Mouse (Mus musculus) right cerebral cortex, postnatal 10 days (tissue): ENCODE results near the gene Lrrc61.

Experiments used
- DNase-seq, 2 experiments: peaks; one replicate each; pipeline ENCODE4 v3.0.0; 2021; ENCODE audit warnings: low spot score in 2 of 2

Gene Lrrc61

DNA sequence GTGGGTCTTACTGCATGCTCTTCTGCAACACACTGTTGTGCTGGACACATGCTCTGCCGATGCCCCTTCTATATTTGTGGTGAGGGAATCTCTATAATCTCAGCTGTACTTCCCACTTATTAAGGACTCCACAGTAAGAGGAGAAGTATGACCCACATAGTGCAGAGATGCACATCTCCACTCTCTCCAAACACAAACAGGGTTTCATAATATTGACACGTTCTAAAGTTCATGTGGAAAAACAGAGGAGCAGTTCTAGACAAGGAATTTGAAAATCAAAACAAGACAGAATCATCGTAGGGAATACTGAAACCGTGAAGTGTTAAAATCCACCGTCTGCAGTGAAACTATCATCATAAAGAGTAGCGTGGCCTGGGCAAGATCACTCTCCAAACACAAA, 37.3 kb downstream of the Lrrc61 start:
- DNase-seq = no peak

DNA sequence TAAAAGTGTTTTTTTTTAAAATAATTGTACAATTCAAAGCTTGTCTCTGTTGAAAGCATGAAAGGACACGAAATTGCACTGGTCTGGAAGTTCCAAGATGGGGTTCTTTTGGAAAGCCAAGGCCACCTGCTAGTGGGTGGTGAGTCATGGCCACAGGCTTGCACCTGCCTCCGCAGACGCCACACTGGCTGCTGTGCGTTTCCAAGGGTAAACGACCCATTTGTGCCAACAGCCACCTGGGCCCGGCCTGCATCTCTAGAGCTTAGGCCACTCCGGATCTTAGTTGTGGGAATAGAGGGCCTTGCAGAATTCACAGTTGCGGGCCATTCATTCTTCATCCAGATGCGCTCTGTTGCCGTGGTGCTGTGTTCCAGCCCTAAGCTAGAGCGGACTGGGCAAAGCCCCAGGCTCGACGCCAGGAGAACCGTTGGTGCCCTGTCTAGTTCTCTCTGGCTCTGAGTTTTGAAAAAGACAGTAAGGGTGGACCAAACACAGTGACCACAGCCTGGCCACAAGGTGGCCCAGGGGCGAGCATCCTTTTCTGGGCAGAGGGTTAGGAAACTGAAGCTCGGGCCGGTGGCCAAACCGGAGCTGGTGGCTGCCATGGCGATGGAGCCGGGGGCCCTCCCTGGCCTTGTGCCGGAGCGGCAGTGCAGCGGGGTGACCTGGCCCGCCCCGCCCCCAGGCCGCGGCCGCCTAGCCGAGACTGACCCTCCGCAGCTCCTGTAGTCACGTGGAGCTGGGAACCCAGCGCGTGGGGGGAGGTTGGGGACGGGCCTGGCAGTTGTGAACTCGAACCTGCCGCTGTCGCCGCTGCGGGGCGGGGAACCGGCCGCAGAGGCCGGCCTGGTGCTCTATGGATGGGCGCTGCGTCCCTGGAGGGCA, 38.8 kb downstream of the Lrrc61 start, which contains the start of the genes Repin1 and Gm44965:
TSS of gene Repin1 (plus strand) at position 726 of the 885 bp plus-strand sequence.
TSS of gene Gm44965 (plus strand) at position 784 of the 885 bp plus-strand sequence.
- DNase-seq = peak; percentile 95

DNA sequence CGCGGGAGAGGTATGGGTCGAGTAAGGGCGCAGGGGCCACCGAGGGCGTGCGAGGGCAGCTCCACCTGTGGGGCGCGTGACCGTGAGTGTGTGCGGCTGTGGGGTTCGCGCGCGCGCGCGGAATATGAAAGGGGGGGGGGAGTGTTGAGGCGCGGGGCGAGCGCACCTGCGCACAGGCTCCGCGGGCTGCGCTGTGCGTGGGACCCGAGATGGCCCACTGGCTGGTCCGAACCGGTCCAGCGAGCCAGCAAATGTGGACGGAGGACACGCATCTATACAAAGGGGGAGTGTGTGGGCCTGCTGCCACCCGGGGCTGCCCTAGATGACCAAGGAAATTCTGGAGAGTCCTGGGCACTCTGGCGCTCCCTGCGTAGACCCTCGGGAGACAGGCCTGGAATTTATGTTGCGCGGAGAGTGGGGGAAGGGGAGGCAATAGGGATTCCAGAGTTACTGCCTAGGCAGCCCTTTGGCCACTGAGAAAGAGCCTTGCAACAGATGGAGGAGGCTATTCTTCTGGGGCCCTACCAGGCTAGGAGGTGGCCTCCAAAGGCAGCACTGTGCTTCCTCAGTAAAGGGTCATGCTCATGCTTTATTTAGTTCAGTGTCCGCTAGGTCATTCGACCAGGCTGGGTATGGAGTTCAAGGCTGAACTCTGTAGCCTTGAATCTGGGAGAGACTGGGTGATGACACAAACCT, 39.6 kb downstream of the Lrrc61 start:
- peak; percentile 71 to 77 for DNase-seq

DNA sequence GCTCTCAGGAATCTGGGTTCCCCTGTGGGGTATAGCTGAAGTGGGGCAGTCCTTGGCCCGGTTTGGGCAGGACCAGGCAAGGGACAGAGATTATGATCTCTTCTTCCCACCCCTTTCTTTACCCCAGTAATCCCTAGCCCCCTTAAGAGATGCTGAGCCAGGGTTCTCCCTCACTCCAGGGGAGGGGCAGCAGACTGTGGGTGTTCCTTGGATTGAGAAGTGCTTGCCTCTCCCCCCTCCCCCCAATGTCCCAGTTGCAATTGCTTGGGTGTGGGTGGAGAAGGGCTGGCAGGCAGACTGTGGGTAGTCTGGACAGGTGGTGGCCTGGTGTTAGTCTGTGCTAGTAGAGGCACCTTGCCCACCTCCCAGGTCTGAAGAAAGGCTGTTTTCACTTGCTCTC, 40.7 kb downstream of the Lrrc61 start:
- no peak for DNase-seq

DNA sequence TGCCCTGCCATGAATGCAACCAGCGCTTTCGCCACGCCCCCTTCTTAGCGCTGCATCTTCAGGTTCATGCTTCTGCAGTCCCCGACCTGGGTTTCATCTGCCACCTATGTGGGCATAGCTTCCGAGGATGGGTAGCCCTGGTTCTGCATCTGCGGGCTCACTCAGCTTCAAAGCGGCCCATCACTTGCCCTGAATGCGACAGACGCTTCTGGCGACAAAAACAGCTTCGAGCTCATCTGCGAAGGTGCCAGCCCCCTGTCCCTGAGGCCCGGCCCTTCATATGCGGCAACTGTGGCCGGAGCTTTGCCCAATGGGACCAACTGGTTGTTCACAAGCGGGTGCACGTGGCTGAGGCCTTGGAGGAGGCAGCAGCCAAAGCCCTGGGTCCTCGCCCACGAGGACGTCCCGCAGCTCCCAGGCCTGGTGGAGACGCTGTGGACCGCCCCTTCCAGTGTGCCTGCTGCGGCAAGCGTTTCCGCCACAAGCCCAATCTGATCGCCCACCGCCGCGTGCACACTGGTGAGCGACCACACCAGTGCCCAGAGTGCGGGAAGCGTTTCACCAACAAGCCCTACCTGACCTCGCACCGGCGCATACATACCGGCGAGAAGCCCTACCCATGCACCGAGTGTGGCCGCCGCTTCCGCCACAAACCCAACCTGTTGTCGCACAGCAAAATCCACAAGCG, 42.1 kb downstream of the Lrrc61 start:
- no peak for DNase-seq

DNA sequence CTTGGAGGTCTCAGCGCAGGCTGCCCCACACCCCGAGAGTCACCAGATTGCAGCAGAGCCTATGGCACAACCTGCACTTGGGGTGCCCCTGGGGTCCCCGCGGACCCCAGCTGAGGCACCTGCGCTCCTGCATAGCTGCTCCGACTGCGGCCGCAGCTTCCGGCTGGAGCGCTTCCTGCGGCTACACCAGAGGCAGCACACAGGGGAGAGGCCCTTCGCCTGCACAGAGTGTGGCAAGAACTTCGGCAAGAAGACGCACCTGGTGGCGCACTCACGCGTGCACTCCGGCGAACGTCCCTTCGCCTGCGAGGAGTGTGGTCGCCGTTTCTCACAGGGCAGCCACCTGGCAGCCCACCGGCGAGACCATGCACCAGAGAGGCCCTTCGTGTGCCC, 42.6 kb downstream of the Lrrc61 start:
- no peak for DNase-seq

DNA sequence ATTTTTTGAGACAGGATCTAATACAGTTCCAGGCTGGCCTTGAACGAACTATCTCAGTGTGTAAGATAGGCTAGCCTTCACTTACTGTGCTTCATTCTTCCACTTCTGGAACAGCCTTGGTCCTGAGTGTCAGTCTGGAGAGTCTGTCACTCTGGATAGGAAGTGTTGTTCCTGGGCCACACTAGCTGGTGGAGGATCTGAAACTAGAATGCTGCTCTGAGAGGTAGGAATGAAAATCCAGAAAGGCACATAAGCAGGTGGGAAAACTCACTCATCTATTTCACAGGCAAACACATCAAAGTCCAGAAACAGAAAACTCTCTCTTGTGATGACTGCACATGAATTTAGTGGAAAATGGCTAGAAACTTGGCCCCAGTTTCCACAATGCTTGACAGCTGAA, 46.0 kb downstream of the Lrrc61 start:
- no peak for DNase-seq

DNA sequence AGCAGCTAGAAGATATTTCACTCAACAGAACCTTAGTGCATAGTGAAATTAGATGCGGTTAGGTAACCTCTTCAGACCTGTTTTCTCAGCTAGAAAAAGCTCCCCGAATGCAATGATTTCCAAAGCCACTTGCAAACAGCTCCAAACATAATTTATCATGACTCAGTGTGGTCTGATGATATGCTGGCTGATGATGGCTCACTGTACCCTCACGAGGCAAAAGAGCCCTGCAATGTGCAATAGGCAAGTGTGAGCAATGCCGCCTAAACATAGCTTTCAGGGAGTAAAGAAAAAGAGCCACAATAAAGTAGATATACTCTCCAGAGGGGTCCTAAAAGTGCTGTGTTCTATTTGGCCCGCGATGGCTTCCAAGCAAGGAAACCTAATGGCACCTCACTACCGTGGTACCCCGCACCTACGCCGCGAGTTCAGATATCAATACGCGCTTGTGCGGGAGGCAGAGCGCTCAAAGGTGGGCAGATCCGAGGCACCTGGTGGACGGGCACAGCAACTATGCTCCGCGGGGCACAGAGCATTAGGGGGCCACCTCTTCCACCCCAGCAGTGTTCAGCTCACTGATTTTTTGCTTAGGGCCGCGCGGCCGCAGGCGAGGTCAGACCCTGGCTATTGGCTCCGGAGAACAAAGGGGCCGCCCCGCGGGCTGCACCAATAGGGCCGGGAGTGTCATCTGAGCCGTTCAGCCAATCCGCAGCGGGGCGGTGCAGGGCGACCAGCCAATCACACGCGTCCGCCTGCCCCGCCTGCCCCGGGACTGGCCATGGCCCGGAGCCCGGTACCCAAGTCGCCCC, 46.9 kb downstream of the Lrrc61 start, which contains the start of gene Zfp775:
TSS of gene Zfp775 (plus strand) at position 793 of the 809 bp plus-strand sequence.
- peak; percentile 98 for DNase-seq

DNA sequence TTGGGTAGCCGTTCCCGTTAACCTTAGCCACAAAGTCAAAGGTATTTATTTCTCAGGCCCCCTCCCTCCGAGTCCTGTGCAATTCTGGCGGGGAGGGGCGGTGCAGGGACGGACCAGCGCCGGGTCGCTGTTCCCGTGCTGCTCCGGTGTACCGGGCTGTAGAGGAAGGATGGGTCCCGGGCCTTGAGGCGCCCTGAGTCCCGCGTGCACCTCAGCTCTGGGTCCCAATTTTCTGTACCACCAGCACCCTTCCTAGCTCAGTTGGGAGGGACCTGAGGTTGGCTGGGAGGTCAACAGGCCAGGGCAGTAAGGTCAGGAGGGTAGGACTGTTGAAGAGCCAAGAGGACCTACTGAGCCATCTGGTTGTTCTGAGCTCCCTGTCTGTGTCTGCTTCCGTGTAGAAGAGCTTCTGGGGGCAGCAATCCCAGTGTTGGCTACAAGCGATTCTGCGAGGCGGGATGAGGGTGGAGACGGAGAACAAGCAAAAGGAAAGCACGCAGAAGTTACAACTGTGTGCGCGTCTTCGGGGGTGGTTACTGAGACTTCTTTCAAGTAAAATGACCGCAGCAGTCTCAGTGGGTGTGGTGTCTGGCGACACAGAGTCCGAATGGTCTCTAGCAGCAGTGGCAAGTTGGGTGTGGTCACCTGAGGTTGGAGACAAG, 47.6 kb downstream of the Lrrc61 start:
- peak; percentile 64 to 68 for DNase-seq

DNA sequence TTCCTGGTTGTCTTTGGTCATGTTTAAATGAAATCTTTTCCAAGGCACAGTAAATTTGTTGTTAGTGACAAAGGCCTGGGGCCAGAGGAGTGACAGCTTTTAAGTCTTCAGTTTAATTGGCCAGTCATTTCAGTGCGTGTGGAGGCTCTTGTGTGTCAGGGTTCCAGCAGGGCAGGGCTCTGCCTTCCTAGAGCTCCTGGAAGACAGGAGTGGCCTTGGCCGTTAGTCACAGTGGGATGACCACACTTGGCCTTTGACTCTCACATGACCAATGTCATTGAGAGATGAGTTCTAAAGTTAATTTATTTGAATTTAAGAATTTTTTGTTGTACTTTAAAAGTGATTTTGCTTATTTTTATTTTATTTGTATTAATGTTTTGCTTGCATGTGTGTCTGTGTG, 53.5 kb downstream of the Lrrc61 start:
- no peak for DNase-seq

DNA sequence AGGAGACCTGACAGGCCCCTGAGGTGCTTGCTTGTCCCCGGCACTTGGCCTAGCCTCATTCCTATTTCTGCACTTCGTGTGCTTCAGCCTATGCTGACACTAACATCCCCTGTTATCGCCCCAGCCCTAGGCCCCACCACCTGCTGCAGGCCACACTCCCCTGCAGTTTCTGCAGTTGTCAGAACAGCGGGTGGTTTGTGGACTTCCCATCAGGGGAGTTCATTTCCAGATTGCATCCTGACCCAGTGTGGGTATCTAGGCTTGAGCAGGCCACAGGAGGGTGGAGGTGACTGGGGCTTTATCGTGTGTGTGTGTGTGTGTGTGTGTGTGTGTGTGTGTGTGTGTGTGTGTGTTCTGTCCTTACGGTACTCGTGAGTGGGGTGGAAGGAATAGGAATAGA, 54.9 kb downstream of the Lrrc61 start:
- no peak for DNase-seq

DNA sequence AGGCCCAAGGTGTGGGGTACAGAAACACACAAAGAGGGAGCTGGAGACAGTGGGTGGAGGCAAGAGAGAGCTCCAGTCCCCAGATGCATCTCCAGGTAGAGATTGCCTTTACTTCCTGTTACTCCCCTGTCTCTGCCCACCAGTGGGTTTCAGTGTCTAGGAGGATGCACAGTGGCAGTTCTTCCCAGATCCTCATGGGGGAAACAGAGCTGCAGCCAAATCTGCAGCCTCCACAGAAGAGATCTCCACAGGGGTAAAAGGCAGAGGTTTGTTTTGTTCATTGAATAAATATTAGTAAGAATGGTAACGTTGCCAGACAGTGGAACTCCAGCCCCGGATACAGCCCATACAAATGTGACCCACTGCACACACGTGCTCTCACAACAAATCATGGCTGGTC, 56.1 kb downstream of the Lrrc61 start:
- no peak for DNase-seq

DNA sequence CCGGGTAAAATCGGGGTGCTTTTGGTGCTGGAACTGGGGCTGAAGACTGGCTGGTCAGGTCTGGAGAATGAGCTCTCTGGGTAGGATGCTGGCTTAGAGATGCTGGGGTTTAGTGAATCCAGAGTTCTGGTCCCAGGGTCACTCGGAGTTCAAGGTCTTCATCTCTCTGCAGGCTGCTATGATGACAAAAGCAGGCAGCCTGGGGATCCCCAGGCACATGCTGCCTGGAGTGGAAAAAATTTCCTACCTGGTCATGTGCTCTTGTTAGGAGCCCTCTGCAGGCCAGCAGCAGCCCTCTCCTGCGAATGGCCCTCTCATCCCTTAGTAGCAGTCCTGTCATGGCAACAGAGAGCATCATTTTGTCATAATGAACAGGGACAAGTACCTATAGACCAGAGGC, 58.9 kb downstream of the Lrrc61 start:
- DNase-seq = no peak

DNA sequence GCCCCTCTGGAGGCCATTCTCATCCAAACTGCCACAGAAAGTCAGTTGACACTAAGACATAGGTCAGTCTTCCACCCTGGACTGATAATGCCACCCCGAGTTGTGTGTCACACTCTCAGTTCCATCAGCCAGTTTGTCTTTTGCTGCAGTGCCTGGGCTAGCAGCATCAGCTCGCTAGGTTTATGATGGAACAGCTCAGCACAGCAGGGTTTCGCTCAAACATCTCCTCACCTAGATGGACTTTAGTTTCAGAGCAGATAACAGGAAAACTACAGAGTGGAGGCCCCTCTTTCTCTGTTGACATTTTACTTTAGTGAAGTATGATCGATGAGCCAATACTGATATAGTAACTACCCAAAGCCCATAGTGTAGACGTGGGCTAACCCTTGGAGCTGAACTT, 60.2 kb downstream of the Lrrc61 start:
- no peak for DNase-seq

DNA sequence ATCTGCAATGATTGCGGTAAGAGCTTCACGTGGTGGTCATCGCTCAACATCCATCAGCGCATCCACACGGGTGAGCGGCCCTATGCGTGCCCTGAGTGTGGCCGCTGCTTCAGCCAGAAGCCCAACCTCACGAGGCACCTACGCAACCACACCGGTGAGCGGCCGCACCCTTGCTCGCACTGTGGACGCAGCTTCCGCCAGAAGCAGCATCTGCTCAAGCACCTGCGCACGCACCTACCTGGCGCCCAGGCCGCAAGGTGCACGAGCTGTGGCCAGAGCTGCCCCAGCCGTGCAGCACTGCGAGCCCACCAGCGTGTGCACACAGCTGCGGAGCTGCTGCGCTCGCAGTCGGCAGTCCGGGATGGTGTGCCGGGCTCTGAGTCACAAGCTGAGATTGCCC, 65.4 kb downstream of the Lrrc61 start:
- no peak for DNase-seq
